Mouse (Mus musculus): Measurements from ENCODE around the gene Pif1.

The Pif1 gene

GRCm38 (mm10) chr9:65586406-65587269 is at the start of gene Pif1:
Gene Pif1, plus strand, starts transcription at chr9:65587160.
- peak; percentile 85 to 86 for DNase-seq

GRCm38 (mm10) chr9:65537901-65538630 is 48.9 kb upstream of the Pif1 start:
- peak in 1 of 2 experiments; percentile 40 for DNase-seq

DNA sequence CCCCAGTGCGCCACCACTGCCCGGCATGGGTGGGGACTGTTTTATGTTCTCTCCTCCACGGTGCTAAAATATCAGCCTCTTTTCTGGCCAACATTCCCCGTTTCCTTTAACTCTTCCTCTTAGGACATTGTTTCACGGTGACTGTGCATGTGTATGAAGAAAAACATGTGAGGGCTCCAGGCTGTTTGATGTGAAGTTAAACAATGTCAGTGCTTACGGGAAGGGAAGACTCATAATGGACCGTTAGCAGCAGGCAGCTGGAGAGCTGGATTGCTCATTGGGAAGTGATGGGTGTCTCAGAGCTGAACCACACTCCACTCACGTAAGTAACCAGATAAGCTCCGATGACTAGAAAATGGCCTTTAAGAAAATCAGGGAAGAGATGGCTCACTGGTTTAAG is 47.3 kb upstream of the Pif1 start:
- DNase-seq, result no peak

- peak; percentile 56 to 61 for DNase-seq
Observed at GRCm38 (mm10) chr9:65541126-65542068, 45.6 kb upstream of the Pif1 start.

GRCm38 (mm10) chr9:65542111-65542524 is 44.8 kb upstream of the Pif1 start:
- DNase-seq, result no peak

DNA sequence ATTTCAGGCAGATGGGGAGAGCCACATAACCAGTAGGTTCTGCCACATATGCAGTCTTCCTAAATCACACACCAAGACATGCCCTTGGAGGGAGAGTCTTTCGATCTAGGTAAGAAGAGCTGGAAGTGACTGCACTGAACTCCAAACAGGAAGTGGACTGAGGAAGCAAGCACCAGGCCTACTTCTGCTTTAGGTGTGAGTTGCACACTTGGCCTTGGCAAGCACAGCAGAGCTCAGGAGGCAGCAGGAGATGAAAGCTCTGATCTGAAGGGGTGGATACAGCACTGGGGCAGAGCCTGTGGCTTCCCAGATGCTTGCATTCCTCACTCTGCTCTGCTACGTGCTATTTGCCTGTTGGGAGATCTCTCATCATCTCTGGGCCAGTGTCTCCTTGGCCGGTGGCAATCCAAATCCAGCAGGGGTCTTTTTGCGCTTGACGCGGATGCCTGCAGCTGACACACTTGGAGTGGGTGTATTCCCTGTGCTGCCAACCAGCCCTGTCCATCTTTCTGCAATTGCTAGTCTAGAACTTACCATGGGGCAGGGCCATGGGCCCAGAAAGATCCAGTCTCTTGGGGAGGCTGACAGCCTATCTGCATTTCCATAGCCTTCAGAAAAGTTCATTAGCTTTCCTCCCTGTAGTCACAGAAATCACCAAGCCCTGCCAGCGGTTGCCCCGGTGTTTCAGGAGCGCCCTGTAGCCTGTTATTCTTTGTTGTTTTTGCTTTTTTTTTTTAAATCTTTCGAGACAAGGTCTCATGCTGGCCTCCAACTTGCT is 41.1 kb upstream of the Pif1 start:
- no peak for DNase-seq

- DNase-seq, result no peak
Observed at GRCm38 (mm10) chr9:65546413-65546695, 40.6 kb upstream of the Pif1 start.

DNA sequence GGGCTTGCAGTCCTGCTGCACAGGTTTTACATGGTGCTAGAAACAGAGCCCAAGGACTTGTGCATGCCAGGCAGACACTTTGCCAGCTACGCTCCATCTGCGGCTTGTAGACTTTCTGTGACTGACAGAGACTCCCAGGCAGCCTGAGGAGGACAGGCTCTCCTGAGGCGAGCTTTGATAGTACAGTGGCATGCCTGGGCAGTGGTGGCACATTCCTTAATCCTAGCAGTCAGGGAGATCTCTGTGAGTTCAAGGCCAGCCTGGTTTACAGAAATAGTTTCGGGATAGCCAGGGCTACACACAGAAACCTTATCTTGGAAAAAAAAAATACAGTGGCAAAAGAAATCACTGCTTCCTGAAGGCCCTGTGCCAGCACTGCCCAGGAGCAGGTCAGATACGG is 39.8 kb upstream of the Pif1 start:
- DNase-seq, result peak in 1 of 2 experiments; percentile 47

DNA sequence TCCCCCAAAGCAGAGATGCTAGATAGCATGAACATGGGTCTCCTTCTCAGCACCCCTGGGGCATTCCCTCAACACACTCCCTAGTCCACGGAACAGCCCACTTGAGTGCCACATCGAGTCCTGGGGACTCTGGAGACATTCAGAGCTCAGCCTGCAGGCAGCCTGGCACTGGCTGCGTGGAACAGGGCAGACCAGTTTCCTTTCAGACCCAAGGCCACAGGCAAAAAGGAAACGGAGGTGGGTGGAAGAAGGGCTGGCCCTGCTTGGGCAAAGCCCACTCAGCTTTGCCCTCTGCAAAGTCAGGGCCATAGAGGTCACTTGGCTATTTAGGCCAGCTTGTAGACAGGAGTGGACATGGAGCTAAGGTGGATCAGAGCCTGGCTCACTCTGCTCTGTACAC is 39.1 kb upstream of the Pif1 start:
- DNase-seq, result no peak

- DNase-seq, result no peak
Observed at GRCm38 (mm10) chr9:65548311-65548710, 38.6 kb upstream of the Pif1 start.

- peak; percentile 52 to 63 for DNase-seq
Observed at GRCm38 (mm10) chr9:65549139-65549538, 37.8 kb upstream of the Pif1 start.

DNA sequence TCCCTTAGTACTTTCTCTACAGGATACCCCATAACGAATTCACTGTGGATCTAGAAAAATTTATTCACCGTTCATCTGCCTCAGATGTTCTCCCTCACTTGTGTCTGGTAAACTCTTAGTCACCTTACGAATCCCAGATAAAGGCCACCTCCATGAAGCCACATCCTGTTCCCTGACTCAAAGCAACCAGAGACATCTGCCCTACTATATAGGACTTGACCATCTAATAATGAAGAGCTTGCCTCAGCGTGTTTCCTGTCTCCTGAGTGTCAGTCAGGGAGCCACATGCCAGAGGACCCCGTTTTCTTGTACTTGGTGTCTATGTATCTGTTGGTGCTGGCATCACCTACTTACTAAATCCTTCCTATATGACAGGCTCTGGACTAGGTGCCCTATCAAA is 37.3 kb upstream of the Pif1 start:
- no peak for DNase-seq

DNA sequence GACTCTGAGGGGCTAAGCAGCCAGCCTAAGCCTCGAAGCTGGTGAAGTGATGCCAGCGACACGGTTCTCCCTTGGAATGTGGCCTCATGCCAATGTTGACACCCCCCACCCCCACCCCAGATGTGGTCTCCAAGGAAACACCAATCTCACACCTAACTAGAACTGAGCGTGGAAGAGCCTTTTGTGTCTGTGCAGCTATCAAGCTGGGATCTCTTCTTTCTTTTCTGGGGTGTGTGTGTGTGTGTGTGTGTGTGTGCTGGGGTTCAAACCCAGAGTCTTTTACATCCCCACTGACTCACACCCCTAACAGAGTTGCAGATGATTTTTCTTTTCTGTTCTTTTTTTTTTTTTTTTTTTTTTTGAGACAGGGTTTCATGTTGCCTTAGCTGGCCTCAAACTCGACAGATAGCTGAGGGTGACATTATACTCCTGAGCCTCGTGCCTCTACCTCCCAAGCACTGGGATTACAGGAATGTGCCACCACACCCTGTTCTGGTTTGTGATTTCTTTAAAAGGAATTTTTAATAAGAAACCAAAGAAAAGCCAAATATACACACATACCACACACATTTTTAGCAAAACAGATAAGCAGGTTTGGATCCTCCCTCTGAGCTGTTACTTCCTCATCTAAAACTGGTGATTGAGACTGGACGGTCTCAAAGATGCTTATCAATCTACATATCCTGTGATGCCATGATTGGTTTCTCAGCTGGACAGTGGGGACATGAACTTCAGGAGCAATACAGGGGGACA is 36.7 kb upstream of the Pif1 start:
- DNase-seq, result no peak

DNA sequence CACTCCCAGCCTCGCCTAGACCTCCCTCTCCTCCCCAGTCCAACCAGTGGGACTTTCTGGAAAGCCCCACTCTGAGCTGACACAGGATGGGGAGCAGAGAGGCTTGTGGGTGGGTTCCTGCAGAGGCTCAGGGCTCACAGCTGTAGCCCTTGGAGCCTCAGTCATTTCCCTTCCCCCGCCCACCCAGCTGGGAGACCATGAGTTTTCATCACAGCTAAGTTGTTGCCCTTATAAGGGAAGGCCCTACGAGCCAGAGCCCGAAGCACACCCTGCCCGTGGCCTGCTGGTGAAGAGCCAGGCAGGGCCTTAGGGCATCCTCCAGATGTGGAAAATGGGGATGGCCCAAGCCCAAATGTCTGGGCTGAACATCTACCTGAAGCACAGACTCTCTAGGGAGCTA is 35.9 kb upstream of the Pif1 start:
- DNase-seq, result peak in 1 of 2 experiments; percentile 39

- no peak for DNase-seq
Observed at GRCm38 (mm10) chr9:65552141-65552540, 34.8 kb upstream of the Pif1 start.

DNA sequence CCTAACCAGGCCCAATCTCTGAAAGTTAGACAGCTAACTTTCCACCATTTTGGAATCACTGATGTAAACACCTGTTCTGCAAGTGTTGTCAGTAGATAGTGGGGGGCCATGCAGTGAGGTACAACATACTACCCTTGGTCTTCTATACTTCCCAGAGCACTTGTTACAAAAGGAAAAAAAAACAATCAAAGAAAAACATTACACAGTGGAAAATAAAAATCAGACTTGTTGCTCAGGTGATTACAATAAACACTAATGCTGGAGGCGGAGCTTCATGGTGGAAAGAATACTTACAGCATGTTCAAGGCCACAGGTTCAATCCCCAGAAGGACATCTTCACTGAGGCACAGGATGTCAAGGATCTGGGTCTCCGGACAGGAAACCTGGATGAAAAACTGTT is 34.2 kb upstream of the Pif1 start:
- no peak for DNase-seq

- no peak for DNase-seq
Observed at GRCm38 (mm10) chr9:65555001-65555405, 32.0 kb upstream of the Pif1 start.

- no peak for DNase-seq
Observed at GRCm38 (mm10) chr9:65555621-65556020, 31.3 kb upstream of the Pif1 start.

DNA sequence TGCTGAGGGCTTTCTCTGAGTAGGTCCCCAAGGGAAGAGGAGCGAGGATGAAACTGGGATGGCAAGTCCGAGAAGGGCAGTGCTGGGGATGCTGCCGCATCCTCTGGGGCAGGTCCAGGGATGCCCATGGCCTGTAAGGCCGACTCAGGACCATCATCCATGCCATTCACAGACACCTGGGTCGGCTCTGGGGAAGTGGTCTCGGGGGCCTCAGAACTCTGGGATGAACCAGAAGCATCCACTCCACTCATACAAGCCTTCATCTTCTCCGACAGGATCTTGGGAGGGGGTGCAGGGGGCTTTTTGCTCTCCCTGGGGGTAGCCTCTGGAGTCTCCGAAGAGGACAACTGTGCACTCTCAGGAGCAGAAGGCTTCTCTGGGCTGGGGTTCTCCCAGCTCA is 30.6 kb upstream of the Pif1 start:
- DNase-seq, result no peak

DNA sequence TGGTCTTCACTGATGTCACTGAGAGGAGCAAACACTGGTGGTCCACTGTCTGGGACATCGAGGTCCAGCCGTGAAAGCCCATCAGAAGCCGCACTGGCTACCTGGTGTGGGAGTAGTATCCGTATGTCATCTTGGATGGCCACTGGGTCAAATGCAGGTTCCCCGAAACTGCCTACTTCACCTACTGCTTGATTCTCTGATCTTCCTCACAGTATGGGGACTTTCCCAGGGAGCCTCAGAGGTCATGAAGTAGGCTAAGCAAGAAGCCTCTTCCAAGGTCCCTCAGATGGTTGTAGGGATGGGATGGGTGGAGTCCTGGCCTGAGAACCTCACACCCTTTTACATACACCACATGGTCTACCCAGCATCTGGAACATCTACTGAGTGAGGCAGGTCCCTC is 30.0 kb upstream of the Pif1 start:
- DNase-seq, result no peak

DNA sequence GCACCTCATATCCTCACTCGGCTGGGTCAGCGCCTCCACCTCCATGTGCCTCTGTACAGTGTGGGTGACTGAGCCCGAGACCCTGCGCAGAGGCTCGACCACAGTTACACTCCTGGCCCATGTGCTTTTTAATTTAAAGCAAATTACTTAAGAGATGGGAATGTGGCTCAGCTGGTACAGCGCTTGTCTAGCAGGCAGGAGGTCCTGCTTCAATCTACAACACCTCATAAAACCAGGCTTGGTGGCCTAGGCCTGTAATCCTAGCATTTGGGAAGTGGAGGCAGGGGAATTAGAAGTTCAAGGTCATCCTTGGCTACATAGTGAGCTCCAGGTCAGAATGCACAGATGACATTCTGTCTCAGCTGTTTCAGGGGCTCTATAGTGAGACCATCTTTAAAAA is 28.2 kb upstream of the Pif1 start:
- no peak for DNase-seq

DNA sequence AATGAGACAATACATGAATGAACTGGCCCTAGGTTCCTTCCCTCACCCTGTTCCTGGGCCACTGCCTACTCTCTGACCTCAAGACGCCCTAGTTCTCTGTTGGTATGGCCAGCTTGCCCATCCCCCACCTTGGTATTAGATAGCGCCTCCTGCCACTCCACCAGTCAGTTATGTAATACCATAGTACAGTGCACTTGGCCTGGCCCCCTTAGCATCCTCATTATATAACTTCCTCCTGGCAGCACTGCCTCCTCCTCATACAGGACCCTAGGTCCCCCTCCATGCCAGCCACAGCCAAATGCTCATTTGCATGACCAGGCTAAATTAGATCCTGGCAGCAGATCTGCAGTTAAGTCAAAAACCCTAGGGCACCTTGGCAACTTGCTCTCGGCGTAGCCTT is 25.9 kb upstream of the Pif1 start:
- DNase-seq, result peak; percentile 81 to 86

Measured in cerebellum, postnatal 10 days (tissue).